Mouse (Mus musculus): Measurements from ENCODE around the gene Sct. TPM values are rescaled to one million over a fixed set of nuclear protein-coding genes. Genes with fewer than 3 reads are reported as not detected.

Gene Sct
- total RNA-seq (2023): not detected

GRCm38 (mm10) chr7:141278766-141279590, at the start of gene Sct:
Sct (minus strand) TSS chr7:141279133.

GRCm38 (mm10) chr7:141327469-141328372, 48.8 kb upstream of the Sct start, which contains the start of the genes Deaf1 and Tmem80:
Deaf1 (minus strand) TSS chr7:141327690.
Tmem80 (plus strand) TSS chr7:141327739.

GRCm38 (mm10) chr7:141291921-141292582, 13.1 kb upstream of the Sct start, which contains the start of gene Drd4:
Drd4 (plus strand) TSS chr7:141292006.

GRCm38 (mm10) chr7:141276546-141276945, 2.4 kb downstream of the Sct start, which contains the start of gene Cdhr5:
Cdhr5 (minus strand) TSS chr7:141276786.

GRCm38 (mm10) chr7:141265739-141266561, 13.0 kb downstream of the Sct start, which contains the start of gene Irf7:
Irf7 (minus strand) TSS chr7:141266481.

Other genes starting within 250 kb of the Sct start
- 1.3 TPM for gene B4galnt4, start 218.0 kb downstream of the Sct start, total RNA-seq (2023)
- 39.7 TPM for gene Pkp3, start 200.9 kb downstream of the Sct start, total RNA-seq (2023)
- gene Sigirr, start 178.6 kb downstream of the Sct start, total RNA-seq (2023): 76.9 TPM
- 0.30 TPM for gene Ano9, start 161.3 kb downstream of the Sct start, total RNA-seq (2023)
- gene Ptdss2, start 156.8 kb downstream of the Sct start, total RNA-seq (2023): 12.8 TPM
- gene Rnh1, start 106.3 kb downstream of the Sct start, total RNA-seq (2023): 43.4 TPM
- gene Hras, start 85.1 kb downstream of the Sct start, total RNA-seq (2023): 31.0 TPM
- gene Lrrc56, start 85.0 kb downstream of the Sct start, total RNA-seq (2023): 4.7 TPM
- gene Lmntd2, start 65.1 kb downstream of the Sct start, total RNA-seq (2023): 3.3 TPM
- gene Rassf7, start 63.3 kb downstream of the Sct start, total RNA-seq (2023): 10.2 TPM
- 165 TPM for gene Phrf1, start 50.3 kb downstream of the Sct start, total RNA-seq (2023)
- gene Irf7, start 12.7 kb downstream of the Sct start, total RNA-seq (2023): 47.4 TPM
- not detected for gene Cdhr5, start 2.3 kb downstream of the Sct start, total RNA-seq (2023)
- gene Drd4, start 12.9 kb upstream of the Sct start, total RNA-seq (2023): not detected
- 68.8 TPM for gene Deaf1, start 48.6 kb upstream of the Sct start, total RNA-seq (2023)
- gene Tmem80, start 48.6 kb upstream of the Sct start, total RNA-seq (2023): 24.8 TPM
- gene Eps8l2, start 59.7 kb upstream of the Sct start, total RNA-seq (2023): 0.65 TPM
- gene Taldo1, start 113.1 kb upstream of the Sct start, total RNA-seq (2023): 98.5 TPM
- gene Gatd1, start 135.0 kb upstream of the Sct start, total RNA-seq (2023): 37.5 TPM
- not detected for gene Cend1, start 150.4 kb upstream of the Sct start, total RNA-seq (2023)
- gene Slc25a22, start 158.8 kb upstream of the Sct start, total RNA-seq (2023): 49.9 TPM
- gene Pidd1, start 164.9 kb upstream of the Sct start, total RNA-seq (2023): 2.7 TPM
- gene Rplp2, start 168.2 kb upstream of the Sct start, total RNA-seq (2023): 3,316 TPM
- gene Pnpla2, start 176.1 kb upstream of the Sct start, total RNA-seq (2023): 61.0 TPM
- gene Cracr2b, start 182.0 kb upstream of the Sct start, total RNA-seq (2023): 1.7 TPM
- gene Cd151, start 188.3 kb upstream of the Sct start, total RNA-seq (2023): 8.9 TPM
- gene Polr2l, start 196.0 kb upstream of the Sct start, total RNA-seq (2023): 19.9 TPM
- gene Tspan4, start 196.1 kb upstream of the Sct start, total RNA-seq (2023): 2.1 TPM

Data from CD4-positive naive resting alpha-beta T cell, adult 57 days (primary cell).